Mouse (Mus musculus) granulocyte monocyte progenitor cell, adult 5-6 weeks (primary cell): ENCODE data around the gene Fan1. TPM values are rescaled to one million over a fixed set of nuclear protein-coding genes. Genes with fewer than 3 reads are reported as not detected.

ENCODE experiments used
- ATAC-seq: replicated peaks from 2 replicates; pipeline ENCODE4 v1.8.0; 2016; ENCODE audit warnings: mild to moderate bottlenecking, moderate TSS enrichment, inconsistent platforms; ENCODE audit not compliant: poor library complexity, severe bottlenecking
- total RNA-seq, 2 experiments: library from RNA; stranded (forward) in 1 of 2; stranded (reverse) in 1 of 2; fragments of 200-712, 200-1000 nt in 1 of 2; fragments of >200 nt in 1 of 2; fragmentation: Nextera tagmentation in 1 of 2; gene quantifications; 2 replicates each; pipeline ENCODE4 v1.2.3; 2014 to 2017

Fan1 gene
- total RNA-seq, 2 experiments from 2014 or later, result 0.75 to 6.0 TPM

- ATAC-seq, result no peak
These were observed 26.1 kb downstream of the Fan1 start for GRCm38 (mm10) chr7:64347813-64348212.

GRCm38 (mm10) chr7:64332686-64333085 lies 41.2 kb downstream of the Fan1 start:
- ATAC-seq, result no peak

GRCm38 (mm10) chr7:64331309-64331708 lies 42.6 kb downstream of the Fan1 start:
- no peak for ATAC-seq

- ATAC-seq, result no peak
These were observed 46.4 kb downstream of the Fan1 start for GRCm38 (mm10) chr7:64327486-64327885.

GRCm38 (mm10) chr7:64326892-64327291 lies 47.0 kb downstream of the Fan1 start:
- peak; percentile 99 for ATAC-seq

GRCm38 (mm10) chr7:64321658-64322057 lies 52.2 kb downstream of the Fan1 start:
- no peak for ATAC-seq

GRCm38 (mm10) chr7:64321125-64321524 lies 52.8 kb downstream of the Fan1 start:
- no peak for ATAC-seq

GRCm38 (mm10) chr7:64312811-64313210 lies 61.1 kb downstream of the Fan1 start:
- no peak for ATAC-seq

- ATAC-seq, result no peak
These were observed 63.1 kb downstream of the Fan1 start for GRCm38 (mm10) chr7:64310756-64311155.

GRCm38 (mm10) chr7:64310241-64310640 lies 63.7 kb downstream of the Fan1 start:
- no peak for ATAC-seq

Other genes starting within 250 kb of the Fan1 start
- not detected in 2 replicates for gene Trpm1, start 220.3 kb downstream of the Fan1 start, total RNA-seq (2014; fragmentation: Nextera tagmentation)
- gene Trpm1, start 220.3 kb downstream of the Fan1 start, total RNA-seq (2017), result not detected in 2 replicates
- 3.5 and 7.8 TPM in 2 replicates for gene Mtmr10, start 86.4 kb downstream of the Fan1 start, total RNA-seq (2014; fragmentation: Nextera tagmentation)
- gene Mtmr10, start 86.4 kb downstream of the Fan1 start, total RNA-seq (2017), result 3.5 and 4.5 TPM in 2 replicates
- gene Mphosph10, start 18.2 kb upstream of the Fan1 start, total RNA-seq (2014; fragmentation: Nextera tagmentation), result 78.0 and 81.1 TPM in 2 replicates
- 153 and 161 TPM in 2 replicates for gene Mphosph10, start 18.2 kb upstream of the Fan1 start, total RNA-seq (2017)
- 66.0 and 90.0 TPM in 2 replicates for gene Mcee, start 18.5 kb upstream of the Fan1 start, total RNA-seq (2014; fragmentation: Nextera tagmentation)
- gene Mcee, start 18.5 kb upstream of the Fan1 start, total RNA-seq (2017), result 123 and 124 TPM in 2 replicates
- not detected in 2 replicates for gene Apba2, start 127.6 kb upstream of the Fan1 start, total RNA-seq (2014; fragmentation: Nextera tagmentation)
- gene Apba2, start 127.6 kb upstream of the Fan1 start, total RNA-seq (2017), result not detected in 2 replicates